Mouse (Mus musculus): ENCODE results near the gene Slc38a7. TPM values are rescaled to one million over a fixed set of nuclear protein-coding genes. Genes with fewer than 3 reads are reported as not detected.
"Not testable (repeated sequence)": the region's sequence is repeated elsewhere in the genome, so short reads cannot be mapped to it uniquely, and the experiment has no call there.

The Slc38a7 gene
- polyA plus RNA-seq, 1 experiment from 2014 or later: 30.3 TPM

DNA sequence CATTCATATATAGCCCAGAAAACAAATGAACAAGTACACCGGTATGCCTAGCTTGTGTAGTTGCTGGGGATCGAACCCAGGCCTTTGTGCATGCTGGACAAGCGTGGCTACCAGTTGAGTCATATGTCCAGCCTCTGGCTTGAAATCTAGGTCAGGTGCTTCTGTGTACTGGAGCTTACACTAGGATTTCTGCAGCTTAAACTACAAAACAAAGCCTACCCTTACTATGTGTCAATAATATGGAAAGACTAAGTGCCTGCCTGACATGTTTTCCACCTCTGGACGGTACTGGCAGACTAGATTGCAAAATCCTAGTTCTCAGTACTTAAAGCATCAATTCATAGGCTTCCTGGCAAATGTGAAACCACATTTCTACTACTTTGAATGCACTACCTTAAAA is 26.5 kb upstream of the Slc38a7 start:
- 95% methylated on average over 4 of the region's 4 CpGs for WGBS
- peaks cover 11% of the 10 kb centered on the region for H3K4me1 ChIP-seq
- H3K27me3 ChIP-seq (replicated peaks): no peaks in the 10 kb centered on the region
- H3K4me2 ChIP-seq: no peak overlapping the region
- ATAC-seq (replicated peaks): no peak
- H3K9ac ChIP-seq: no peak overlapping the region
- H3K27ac ChIP-seq: no peak overlapping the region
- H3K9me3 ChIP-seq: no peaks in the 10 kb centered on the region
- no peak overlapping the region for H3K4me3 ChIP-seq
- H3K36me3 ChIP-seq (replicated peaks): peaks cover 16% of the 10 kb centered on the region

DNA sequence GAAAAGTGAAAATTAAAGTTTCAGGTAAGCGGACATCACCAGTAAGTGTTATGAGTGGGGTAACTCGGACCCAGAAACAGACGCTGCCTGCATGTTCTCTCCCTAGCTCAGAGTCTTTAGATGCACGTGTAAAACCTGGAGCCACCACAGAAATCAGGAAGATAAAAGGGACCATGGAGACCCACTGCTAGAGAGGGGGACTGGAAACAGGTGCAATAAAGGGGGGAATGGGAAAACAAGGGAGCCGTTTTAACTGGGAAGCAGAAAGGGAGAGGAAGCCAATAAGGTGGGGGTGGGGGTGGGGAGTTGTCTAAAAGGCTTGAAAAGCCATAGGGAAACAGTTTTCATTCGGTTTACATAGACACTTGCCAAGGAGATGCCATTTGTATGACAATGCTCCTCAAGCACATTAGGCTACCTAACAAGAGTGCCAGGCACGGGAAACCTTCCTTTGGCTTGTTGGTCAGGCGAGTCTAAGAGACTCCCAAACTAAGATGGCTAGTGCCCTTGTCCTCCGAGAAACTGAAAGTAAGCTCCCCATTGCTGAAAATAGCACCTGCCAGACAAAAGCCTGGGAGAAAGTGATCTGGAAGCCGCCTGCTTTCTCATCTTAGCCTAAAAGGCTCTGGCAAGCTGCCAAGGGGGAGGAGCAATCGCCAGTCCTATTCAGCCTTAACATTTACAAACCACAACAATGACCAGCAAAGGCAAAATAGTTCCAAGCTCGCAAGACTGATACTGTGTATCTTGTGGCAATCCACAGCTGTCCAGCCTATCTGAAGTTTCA is 25.0 kb upstream of the Slc38a7 start:
- Histone ChIP-seq H3K27ac (peak overlapping the region; percentile 70; the same call in 1 of the 2 replicates), H3K4me3 (peak overlapping the region; percentile 7), H3K4me2 (peak overlapping the region; percentile 39), H3K4me1 (peaks cover 7% of the 10 kb centered on the region), H3K9me3 (no peaks in the 10 kb centered on the region), H3K27me3 (replicated peaks) (no peaks in the 10 kb centered on the region), H3K36me3 (replicated peaks) (peaks cover 30% of the 10 kb centered on the region), H3K9ac (no peak overlapping the region)
- ATAC-seq (replicated peaks): peak; percentile 56; the same call in 1 of the 2 replicates
- 29% methylated on average over 12 of the region's 12 CpGs for WGBS

DNA sequence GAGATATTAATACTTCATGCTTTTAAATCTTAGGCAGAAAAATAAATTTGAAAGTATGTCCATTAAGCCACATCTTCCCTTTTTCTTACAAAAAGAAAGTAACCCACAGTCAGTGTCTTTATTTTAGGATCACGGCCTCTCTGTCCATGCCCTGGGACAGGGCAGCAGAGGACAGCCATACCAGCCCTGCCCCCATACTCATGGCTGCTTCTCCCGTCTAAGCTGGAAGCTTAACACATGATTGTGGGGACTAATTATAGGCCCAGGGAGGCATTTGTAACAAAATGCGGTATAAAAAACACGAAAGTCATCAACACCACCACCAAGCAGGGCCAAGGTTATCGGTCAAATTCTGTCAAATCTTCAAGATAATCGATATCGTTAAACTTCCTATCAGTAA is 21.9 kb upstream of the Slc38a7 start:
- Histone ChIP-seq H3K9me3 (no peaks in the 10 kb centered on the region), H3K4me3 (no peak overlapping the region), H3K4me2 (no peak overlapping the region), H3K4me1 (peaks cover 7% of the 10 kb centered on the region), H3K27ac (no peak overlapping the region), H3K9ac (no peak overlapping the region), H3K36me3 (replicated peaks) (peaks cover 51% of the 10 kb centered on the region), H3K27me3 (replicated peaks) (no peaks in the 10 kb centered on the region)
- WGBS: 97% methylated on average over 7 of the region's 7 CpGs
- ATAC-seq (replicated peaks): no peak

DNA sequence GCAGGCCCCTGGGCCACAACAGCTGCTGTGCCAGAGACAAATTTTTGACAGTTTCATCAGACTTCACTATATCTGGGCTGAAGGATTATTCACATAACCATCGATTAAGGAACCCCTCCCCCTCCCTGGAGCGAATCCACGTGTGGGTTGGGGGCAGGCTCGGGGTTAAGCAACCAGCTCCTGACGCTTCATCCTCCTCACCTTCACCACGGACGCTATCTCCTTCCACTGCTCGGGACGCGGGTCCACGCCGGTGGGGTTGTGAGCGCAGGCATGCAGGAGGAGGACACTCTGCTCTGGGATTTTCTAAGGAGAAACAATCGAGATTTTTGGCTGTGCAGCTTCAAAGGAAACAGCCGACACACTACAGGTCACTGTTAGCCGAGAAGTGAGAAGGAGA is 18.4 kb upstream of the Slc38a7 start:
- Histone ChIP-seq H3K9ac (no peak overlapping the region), H3K36me3 (replicated peaks) (peaks cover 81% of the 10 kb centered on the region), H3K27ac (no peak overlapping the region), H3K9me3 (no peaks in the 10 kb centered on the region), H3K27me3 (replicated peaks) (no peaks in the 10 kb centered on the region), H3K4me1 (no peaks in the 10 kb centered on the region), H3K4me2 (no peak overlapping the region), H3K4me3 (no peak overlapping the region)
- ATAC-seq (replicated peaks): no peak
- WGBS: 93% methylated on average over 16 of the region's 16 CpGs

DNA sequence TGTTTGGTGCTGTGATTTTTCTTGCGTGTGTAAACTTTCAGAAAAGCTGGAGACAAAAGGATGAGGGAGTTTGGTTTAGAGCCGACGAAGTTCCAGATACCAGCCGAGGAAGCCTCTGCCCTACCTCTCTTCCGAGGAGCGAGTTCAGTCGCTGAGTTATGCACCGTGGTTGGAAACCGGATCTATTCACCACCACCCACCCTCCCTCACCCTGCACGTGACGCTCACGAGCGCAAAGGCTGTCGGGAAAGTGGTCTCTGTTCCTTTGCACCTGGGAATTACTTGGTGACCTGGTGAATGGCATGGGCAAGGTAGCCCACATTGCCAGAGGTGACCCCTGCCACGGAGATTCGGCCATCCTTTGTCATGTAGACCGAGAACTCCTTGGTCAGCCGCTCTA is 11.5 kb upstream of the Slc38a7 start:
- not testable (repeated sequence) for H3K27ac ChIP-seq; H3K9ac ChIP-seq; H3K4me1 ChIP-seq; H3K4me3 ChIP-seq; H3K9me3 ChIP-seq; H3K4me2 ChIP-seq; H3K27me3 ChIP-seq (replicated peaks); ATAC-seq (replicated peaks)
- peaks cover 43% of the 10 kb centered on the region for H3K36me3 ChIP-seq (replicated peaks)
- 93% methylated on average over 18 of the region's 18 CpGs for WGBS

DNA sequence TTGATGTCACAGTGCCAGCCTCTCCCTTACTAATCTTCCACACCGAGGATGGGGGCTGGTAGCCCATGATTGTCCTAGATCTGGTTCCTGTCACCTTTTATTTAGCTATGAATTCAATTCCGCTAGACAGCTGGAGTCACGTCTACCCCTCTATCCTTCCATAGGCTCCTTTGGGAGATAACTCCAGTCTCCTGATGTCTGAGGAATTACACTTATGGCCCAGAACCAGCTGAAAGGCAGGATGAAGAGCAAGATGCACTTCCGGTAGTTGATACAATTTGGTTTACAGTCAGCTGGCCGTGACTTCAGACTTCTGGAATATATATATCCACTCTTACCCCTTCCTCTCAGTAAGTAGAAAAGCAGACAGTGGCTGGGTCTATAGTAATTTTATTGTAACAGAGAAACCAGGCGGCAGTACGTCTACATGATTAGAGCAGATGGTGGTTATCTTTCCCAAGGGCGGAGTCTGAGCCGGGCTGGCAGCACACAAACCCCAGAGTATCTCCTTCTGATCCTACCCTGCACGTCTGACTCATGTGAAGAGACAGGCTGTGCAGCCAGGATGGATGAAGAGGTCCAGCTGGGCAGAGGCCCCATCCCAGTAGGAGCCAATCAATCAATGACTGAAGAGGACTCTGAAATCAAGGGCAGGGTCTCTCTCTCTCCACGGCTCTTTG is 10.6 kb upstream of the Slc38a7 start:
- not testable (repeated sequence) for H3K27ac ChIP-seq; H3K9ac ChIP-seq; ATAC-seq (replicated peaks); H3K4me1 ChIP-seq; H3K27me3 ChIP-seq (replicated peaks); H3K9me3 ChIP-seq; H3K4me2 ChIP-seq; H3K4me3 ChIP-seq
- 84% methylated on average over 11 of the region's 11 CpGs for WGBS
- H3K36me3 ChIP-seq (replicated peaks): peaks cover 37% of the 10 kb centered on the region

DNA sequence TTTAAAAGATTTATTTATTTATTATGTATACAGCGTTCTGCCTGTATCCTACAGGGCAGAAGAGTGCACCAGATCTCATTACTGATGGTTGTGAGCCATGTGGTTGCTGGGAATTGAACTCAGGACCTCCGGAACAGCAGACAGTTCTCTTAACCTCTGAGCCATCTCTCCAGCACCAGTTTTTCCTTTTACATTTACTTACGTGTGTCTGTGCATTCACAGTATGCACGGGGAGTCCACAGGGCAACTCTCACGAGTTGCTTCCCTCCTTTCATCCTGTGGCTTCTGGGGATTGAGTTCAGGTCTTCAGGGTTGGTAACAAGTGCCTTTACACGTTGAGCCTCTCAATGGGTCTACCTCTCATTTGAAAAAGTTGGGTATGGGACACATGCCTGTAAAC is 835 bp upstream of the Slc38a7 start:
- H3K36me3 ChIP-seq (replicated peaks): no peaks in the 10 kb centered on the region
- 87% methylated on average over 6 of the region's 6 CpGs for WGBS
- H3K4me3 ChIP-seq: no peak overlapping the region
- peaks cover 10% of the 10 kb centered on the region for H3K4me1 ChIP-seq
- H3K9me3 ChIP-seq: no peaks in the 10 kb centered on the region
- H3K4me2 ChIP-seq: no peak overlapping the region
- ATAC-seq (replicated peaks): no peak
- no peak overlapping the region for H3K27ac ChIP-seq
- no peaks in the 10 kb centered on the region for H3K27me3 ChIP-seq (replicated peaks)
- no peak overlapping the region for H3K9ac ChIP-seq

DNA sequence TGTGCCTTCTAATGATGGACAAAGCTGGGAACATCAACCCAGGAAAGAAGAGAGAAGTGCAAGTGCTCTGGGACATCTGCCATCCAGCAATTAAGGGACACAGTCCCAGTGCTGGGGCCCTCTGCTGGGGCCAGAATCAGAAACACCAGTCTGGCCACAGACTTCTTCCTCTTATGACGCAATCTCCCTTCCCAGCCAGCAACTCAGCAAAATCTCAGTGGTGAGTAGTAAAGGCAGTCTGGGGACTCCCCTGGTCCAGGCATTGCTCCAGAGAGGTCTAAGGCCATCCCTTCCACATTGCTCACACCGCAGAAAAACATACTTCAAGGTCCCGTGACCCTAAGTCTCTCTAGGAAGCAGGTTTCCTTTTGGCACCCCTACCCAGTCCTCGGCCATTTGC is 1.0 kb downstream of the Slc38a7 start:
- no peak overlapping the region for H3K27ac ChIP-seq
- 0 out of 2 replicates have a peak, but pooled peaks cover 7% of the 10 kb centered on the region for H3K36me3 ChIP-seq (replicated peaks)
- H3K9me3 ChIP-seq: no peaks in the 10 kb centered on the region
- H3K4me3 ChIP-seq: peak overlapping the region; percentile 55
- H3K9ac ChIP-seq: peak overlapping the region; percentile 61; the same call in 1 of the 2 replicates
- 82% methylated on average over 4 of the region's 4 CpGs for WGBS
- ATAC-seq (replicated peaks): no peak
- peak overlapping the region; percentile 70 for H3K4me2 ChIP-seq
- H3K27me3 ChIP-seq (replicated peaks): no peaks in the 10 kb centered on the region
- peaks cover 10% of the 10 kb centered on the region for H3K4me1 ChIP-seq

DNA sequence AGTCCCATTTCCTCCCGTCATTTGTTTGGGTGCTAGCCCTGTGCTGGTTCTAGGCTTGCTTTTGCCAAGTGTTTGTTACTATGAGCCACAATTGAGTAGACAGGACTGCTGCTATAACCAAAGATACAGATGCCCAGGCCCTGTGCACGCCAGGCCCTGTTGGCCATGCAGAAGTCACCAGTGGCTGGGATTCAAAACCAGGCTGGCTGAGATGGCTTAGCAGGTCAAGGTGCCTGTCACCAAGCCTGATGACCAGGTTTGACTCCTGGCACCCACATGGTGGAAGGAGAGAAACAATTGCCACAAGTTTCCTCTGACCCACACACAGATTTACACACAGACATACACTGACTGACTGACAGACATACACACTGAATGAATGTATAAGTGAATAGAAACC is 3.0 kb downstream of the Slc38a7 start:
- H3K9ac ChIP-seq: no peak overlapping the region
- H3K27ac ChIP-seq: no peak overlapping the region
- no peaks in the 10 kb centered on the region for H3K27me3 ChIP-seq (replicated peaks)
- 0 out of 2 replicates have a peak, but pooled peaks cover 12% of the 10 kb centered on the region for H3K36me3 ChIP-seq (replicated peaks)
- 96% methylated on average over 2 of the region's 2 CpGs for WGBS
- no peaks in the 10 kb centered on the region for H3K9me3 ChIP-seq
- H3K4me1 ChIP-seq: peaks cover 10% of the 10 kb centered on the region
- H3K4me3 ChIP-seq: no peak overlapping the region
- ATAC-seq (replicated peaks): no peak
- H3K4me2 ChIP-seq: no peak overlapping the region

DNA sequence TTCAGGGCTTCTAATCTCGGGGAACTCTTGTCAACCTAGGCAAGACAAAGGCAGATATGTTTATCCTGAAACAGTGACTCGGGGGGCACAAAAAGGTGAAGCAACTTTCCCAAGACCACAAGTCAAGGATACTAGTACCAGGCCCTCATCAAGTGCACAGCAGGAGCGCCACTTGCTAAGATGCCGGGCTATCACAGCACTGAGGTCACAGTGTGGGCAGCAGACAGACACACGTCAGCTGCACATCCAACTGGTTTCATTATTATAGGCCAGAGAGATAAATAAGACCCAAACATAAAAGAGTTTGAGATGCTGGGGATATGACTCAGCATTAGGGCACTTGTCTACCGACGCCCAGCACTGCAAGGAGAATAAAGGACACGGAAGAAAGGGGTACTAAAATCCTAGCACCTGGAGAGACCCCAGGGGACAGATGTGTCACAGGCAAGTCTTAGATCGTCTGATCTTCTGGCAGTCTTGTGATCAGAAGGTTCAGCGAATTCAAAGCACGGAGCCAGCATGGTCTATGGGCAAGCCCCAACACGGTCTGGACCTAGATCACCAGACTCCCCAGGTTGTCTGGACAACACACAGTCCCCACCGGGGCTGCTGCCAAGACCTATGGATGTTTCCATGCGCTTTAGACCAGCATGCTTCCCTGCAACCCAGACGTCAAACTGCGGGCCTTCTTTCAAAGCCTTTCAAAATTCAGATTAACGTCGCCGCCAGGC is 4.4 kb downstream of the Slc38a7 start:
- Histone ChIP-seq H3K27me3 (replicated peaks) (no peaks in the 10 kb centered on the region), H3K4me1 (peaks cover 10% of the 10 kb centered on the region), H3K4me3 (no peak overlapping the region), H3K4me2 (no peak overlapping the region), H3K9me3 (no peaks in the 10 kb centered on the region), H3K9ac (no peak overlapping the region), H3K27ac (no peak overlapping the region), H3K36me3 (replicated peaks) (peaks cover 12% of the 10 kb centered on the region; the same call in 1 of the 2 replicates)
- no peak for ATAC-seq (replicated peaks)
- WGBS: 93% methylated on average over 19 of the region's 19 CpGs

DNA sequence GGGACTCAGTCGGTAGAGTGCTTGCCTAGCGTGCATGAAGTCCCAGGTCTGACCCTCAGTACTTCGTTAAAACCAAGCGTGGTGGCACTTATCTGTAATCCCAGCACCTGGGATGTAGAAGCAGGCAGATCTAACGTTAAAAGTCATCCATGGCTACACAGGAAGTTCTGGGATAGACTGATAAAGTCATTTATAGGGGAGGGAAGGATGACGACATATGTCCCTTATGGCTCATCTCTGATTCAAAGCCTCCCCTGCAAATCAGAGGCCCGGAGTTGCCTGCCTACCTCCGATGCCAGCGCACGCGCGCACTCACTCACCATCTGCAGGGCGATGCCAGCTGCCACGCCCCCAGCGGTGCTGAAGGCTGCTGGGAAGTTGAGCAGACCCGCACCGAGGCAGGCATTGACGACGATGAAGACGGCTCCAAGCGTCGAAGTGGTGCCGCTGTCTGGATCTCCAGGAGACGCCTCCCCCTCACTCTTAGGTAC is 5.2 kb downstream of the Slc38a7 start:
- H3K36me3 ChIP-seq (replicated peaks): peaks cover 19% of the 10 kb centered on the region; the same call in 1 of the 2 replicates
- H3K9ac ChIP-seq: no peak overlapping the region
- H3K4me2 ChIP-seq: no peak overlapping the region
- no peak for ATAC-seq (replicated peaks)
- peaks cover 10% of the 10 kb centered on the region for H3K4me1 ChIP-seq
- no peaks in the 10 kb centered on the region for H3K27me3 ChIP-seq (replicated peaks)
- H3K9me3 ChIP-seq: no peaks in the 10 kb centered on the region
- no peak overlapping the region for H3K27ac ChIP-seq
- WGBS: 84% methylated on average over 24 of the region's 24 CpGs
- no peak overlapping the region for H3K4me3 ChIP-seq

DNA sequence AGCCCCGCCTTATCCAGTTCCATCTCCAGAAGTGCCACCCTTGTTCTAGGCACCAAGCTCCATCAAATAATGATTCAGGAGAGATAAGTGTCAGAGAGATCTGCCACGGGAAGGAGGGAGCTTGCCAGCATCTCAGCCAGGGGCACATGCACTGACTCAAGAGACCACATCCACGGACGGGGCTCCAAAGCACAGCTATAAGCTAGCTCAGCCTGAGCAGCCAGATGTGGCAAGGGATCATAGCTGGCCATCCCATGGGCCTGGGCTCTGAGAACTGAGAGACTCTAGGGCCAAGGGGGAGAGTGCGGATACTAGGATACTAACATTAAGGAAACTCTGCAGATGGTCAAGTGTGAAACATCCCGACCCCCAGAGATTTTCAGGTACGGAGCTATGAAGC is 8.3 kb downstream of the Slc38a7 start:
- Histone ChIP-seq H3K27me3 (replicated peaks) (no peaks in the 10 kb centered on the region), H3K4me3 (no peak overlapping the region), H3K9ac (no peak overlapping the region), H3K27ac (no peak overlapping the region), H3K4me1 (no peaks in the 10 kb centered on the region), H3K9me3 (no peaks in the 10 kb centered on the region), H3K4me2 (no peak overlapping the region), H3K36me3 (replicated peaks) (peaks cover 33% of the 10 kb centered on the region; the same call in 1 of the 2 replicates)
- ATAC-seq (replicated peaks): no peak
- 90% methylated on average over 7 of the region's 7 CpGs for WGBS
